Mouse (Mus musculus) liver, embryonic 15.5 days (tissue): Measurements from ENCODE around the gene Sh3d19. TPM values are rescaled to one million over a fixed set of nuclear protein-coding genes. Genes with fewer than 3 reads are reported as not detected.

ENCODE experiments used
- ATAC-seq: fragments of 200-750 bp; cut with Nextera tagmentation; 2 replicates; pipeline ENCODE4 v1.8.0; 2017; ENCODE audit warnings: moderate number of reproducible peaks, mild to moderate bottlenecking, moderate library complexity; ENCODE audit not compliant: insufficient read depth
- H3K27ac ChIP-seq: fragments of 300-500 bp; sonication (generic); replicated peaks from 2 replicates; pipeline ENCODE4 v1.5.1; 2015; ENCODE audit warnings: mild to moderate bottlenecking, inconsistent platforms
- H3K27me3 ChIP-seq: fragments of 300-500 bp; sonication (generic); 2 replicates; pipeline ENCODE4 v1.6.1; 2015; ENCODE audit warnings: mild to moderate bottlenecking, inconsistent platforms
- H3K36me3 ChIP-seq: fragments of 300-500 bp; sonication (generic); replicated peaks from 2 replicates; pipeline ENCODE4 v1.6.1; 2015; ENCODE audit warnings: moderate library complexity, mild to moderate bottlenecking, inconsistent platforms
- H3K4me1 ChIP-seq: fragments of 300-500 bp; sonication (generic); replicated peaks from 2 replicates; pipeline ENCODE4 v1.6.1; 2015; ENCODE audit warnings: inconsistent platforms
- H3K4me2 ChIP-seq: fragments of 300-500 bp; sonication (generic); 2 replicates; pipeline ENCODE4 v1.6.1; 2015; ENCODE audit warnings: moderate library complexity, mild to moderate bottlenecking, inconsistent platforms
- H3K4me3 ChIP-seq: fragments of 300-500 bp; sonication (generic); replicated peaks from 2 replicates; pipeline ENCODE4 v1.5.1; 2015; ENCODE audit warnings: mild to moderate bottlenecking, inconsistent platforms
- H3K9ac ChIP-seq: fragments of 300-500 bp; sonication (generic); 2 replicates; pipeline ENCODE4 v1.6.1; 2015; ENCODE audit warnings: moderate library complexity, mild to moderate bottlenecking, inconsistent platforms
- H3K9me3 ChIP-seq: fragments of 300-500 bp; sonication (generic); replicated peaks from 2 replicates; pipeline ENCODE4 v1.6.1; 2016; ENCODE audit warnings: inconsistent platforms
- WGBS: fragments of 180-500 bp; shearing (Covaris S2); methylation state at CpG from one replicate; pipeline ENCODE4 v1.1.7; 2015; ENCODE audit warnings: mixed read lengths; ENCODE audit not compliant: insufficient replicate concordance; 5-methylcytosine and 5-hydroxymethylcytosine counted together
- polyA plus RNA-seq: library from polyadenylated mRNA; unstranded; fragments of >200 nt; fragmentation: Nextera tagmentation; extraction: Ambion mirVana; gene quantifications from 2 replicates; pipeline ENCODE4 v1.2.1, GENCODE M21; 2015

Sh3d19 gene
- polyA plus RNA-seq, 1 experiment from 2014 or later = 7.0 TPM

- H3K27ac ChIP-seq = no peak overlapping the region
Observed at GRCm38 (mm10) chr3:86070799-86071198, 99.9 kb downstream of the Sh3d19 start.

GRCm38 (mm10) chr3:86072066-86072465 is 101.2 kb downstream of the Sh3d19 start:
- Histone ChIP-seq H3K4me1 (no peaks in the 10 kb centered on the region), H3K27me3 (no peaks in the 10 kb centered on the region), H3K9ac (no peak overlapping the region), H3K27ac (no peak overlapping the region), H3K9me3 (no peaks in the 10 kb centered on the region), H3K36me3 (no peaks in the 10 kb centered on the region), H3K4me2 (no peak overlapping the region), H3K4me3 (no peak overlapping the region)
- WGBS = 72% methylated on average over 3 of the region's 3 CpGs
- no peak for ATAC-seq

More at GRCm38 (mm10) chr3:86070799-86071198, 99.9 kb downstream of the Sh3d19 start:
- Histone ChIP-seq H3K27me3 (no peaks in the 10 kb centered on the region), H3K4me2 (no peak overlapping the region), H3K4me3 (no peak overlapping the region), H3K36me3 (no peaks in the 10 kb centered on the region), H3K9me3 (no peaks in the 10 kb centered on the region), H3K4me1 (no peaks in the 10 kb centered on the region), H3K9ac (no peak overlapping the region)
- 68% methylated on average over 7 of the region's 7 CpGs for WGBS
- ATAC-seq = no peak

GRCm38 (mm10) chr3:86072889-86073288 is 102.0 kb downstream of the Sh3d19 start:
- no peak overlapping the region for H3K9ac ChIP-seq
- H3K27me3 ChIP-seq = no peaks in the 10 kb centered on the region
- ATAC-seq = no peak
- WGBS = 61% methylated on average over 5 of the region's 5 CpGs
- H3K36me3 ChIP-seq = no peaks in the 10 kb centered on the region
- H3K4me2 ChIP-seq = no peak overlapping the region
- no peaks in the 10 kb centered on the region for H3K4me1 ChIP-seq
- H3K9me3 ChIP-seq = no peaks in the 10 kb centered on the region
- H3K4me3 ChIP-seq = no peak overlapping the region
- no peak overlapping the region for H3K27ac ChIP-seq

- Histone ChIP-seq H3K27ac (no peak overlapping the region), H3K9me3 (no peaks in the 10 kb centered on the region), H3K27me3 (no peaks in the 10 kb centered on the region), H3K4me1 (no peaks in the 10 kb centered on the region), H3K9ac (no peak overlapping the region), H3K4me3 (no peak overlapping the region), H3K36me3 (no peaks in the 10 kb centered on the region), H3K4me2 (no peak overlapping the region)
- WGBS = 79% methylated on average over 5 of the region's 5 CpGs
- ATAC-seq = no peak
Observed at GRCm38 (mm10) chr3:86075593-86075992, 104.7 kb downstream of the Sh3d19 start.

- Histone ChIP-seq H3K27me3 (no peaks in the 10 kb centered on the region), H3K27ac (no peak overlapping the region), H3K4me3 (no peak overlapping the region), H3K36me3 (no peaks in the 10 kb centered on the region), H3K4me1 (no peaks in the 10 kb centered on the region), H3K4me2 (no peak overlapping the region), H3K9ac (no peak overlapping the region), H3K9me3 (no peaks in the 10 kb centered on the region)
- WGBS = 58% methylated on average over 14 of the region's 14 CpGs
- ATAC-seq = no peak
Observed at GRCm38 (mm10) chr3:86076511-86077283, 105.8 kb downstream of the Sh3d19 start.

- ATAC-seq = no peak
- no peaks in the 10 kb centered on the region for H3K36me3 ChIP-seq
- WGBS = 77% methylated on average over 8 of the region's 8 CpGs
- peaks cover 3% of the 10 kb centered on the region; the same call in 1 of the 2 replicates for H3K4me1 ChIP-seq
- H3K27ac ChIP-seq = no peak overlapping the region
- H3K4me3 ChIP-seq = no peak overlapping the region
- H3K27me3 ChIP-seq = no peaks in the 10 kb centered on the region
- no peak overlapping the region for H3K9ac ChIP-seq
- no peak overlapping the region for H3K4me2 ChIP-seq
- H3K9me3 ChIP-seq = no peaks in the 10 kb centered on the region
Observed at GRCm38 (mm10) chr3:86083051-86083450, 112.1 kb downstream of the Sh3d19 start.

- Histone ChIP-seq H3K27me3 (no peaks in the 10 kb centered on the region), H3K4me2 (no peak overlapping the region), H3K36me3 (no peaks in the 10 kb centered on the region), H3K9me3 (no peaks in the 10 kb centered on the region), H3K27ac (no peak overlapping the region), H3K4me3 (no peak overlapping the region), H3K9ac (no peak overlapping the region), H3K4me1 (peaks cover 3% of the 10 kb centered on the region; the same call in 1 of the 2 replicates)
- ATAC-seq = no peak
- 88% methylated on average over 19 of the region's 19 CpGs for WGBS
Observed at GRCm38 (mm10) chr3:86085001-86085400, 114.1 kb downstream of the Sh3d19 start.

GRCm38 (mm10) chr3:86087872-86088271 is 117.0 kb downstream of the Sh3d19 start:
- H3K9me3 ChIP-seq = no peaks in the 10 kb centered on the region
- H3K27me3 ChIP-seq = no peaks in the 10 kb centered on the region
- no peak for ATAC-seq
- H3K4me2 ChIP-seq = no peak overlapping the region
- peaks cover 3% of the 10 kb centered on the region; the same call in 1 of the 2 replicates for H3K4me1 ChIP-seq
- H3K27ac ChIP-seq = no peak overlapping the region
- H3K9ac ChIP-seq = no peak overlapping the region
- H3K4me3 ChIP-seq = no peak overlapping the region
- H3K36me3 ChIP-seq = no peaks in the 10 kb centered on the region
- WGBS = 53% methylated on average over 3 of the region's 3 CpGs

- Histone ChIP-seq H3K4me1 (no peaks in the 10 kb centered on the region), H3K9ac (no peak overlapping the region), H3K4me2 (no peak overlapping the region), H3K27ac (no peak overlapping the region), H3K27me3 (no peaks in the 10 kb centered on the region), H3K4me3 (no peak overlapping the region), H3K9me3 (no peaks in the 10 kb centered on the region), H3K36me3 (no peaks in the 10 kb centered on the region)
- ATAC-seq = no peak
- 76% methylated on average over 6 of the region's 6 CpGs for WGBS
Observed at GRCm38 (mm10) chr3:86093213-86093845, 122.4 kb downstream of the Sh3d19 start.

- no peak for ATAC-seq
- Histone ChIP-seq H3K27me3 (no peaks in the 10 kb centered on the region), H3K27ac (no peak overlapping the region), H3K36me3 (no peaks in the 10 kb centered on the region), H3K4me2 (no peak overlapping the region), H3K9ac (no peak overlapping the region), H3K4me3 (no peak overlapping the region), H3K4me1 (no peaks in the 10 kb centered on the region), H3K9me3 (no peaks in the 10 kb centered on the region)
- 70% methylated on average over 5 of the region's 5 CpGs for WGBS
Observed at GRCm38 (mm10) chr3:86093907-86094306, 123.0 kb downstream of the Sh3d19 start.

GRCm38 (mm10) chr3:86101956-86102355 is 131.0 kb downstream of the Sh3d19 start:
- Histone ChIP-seq H3K4me2 (no peak overlapping the region), H3K9me3 (no peaks in the 10 kb centered on the region), H3K9ac (no peak overlapping the region), H3K27ac (no peak overlapping the region), H3K27me3 (no peaks in the 10 kb centered on the region), H3K4me1 (peaks cover 21% of the 10 kb centered on the region), H3K4me3 (no peak overlapping the region), H3K36me3 (0 out of 2 replicates have a peak, but pooled peaks cover 4% of the 10 kb centered on the region)
- ATAC-seq = no peak
- WGBS = 81% methylated on average over 6 of the region's 6 CpGs
